Mouse (Mus musculus): ENCODE measurements at regions not wholly inside any gene's neighbourhood (a gene's known extent, or its start where the extent isn't known, plus 50 kb on each side); places are given as distances from the start of the nearest gene placed in this dataset.
"Not testable (repeated sequence)": the region's sequence is repeated elsewhere in the genome, so short reads cannot be mapped to it uniquely, and the experiment has no call there.

- not testable (repeated sequence) for ATAC-seq (replicated peaks; ENCODE audit: low read depth, poor library complexity, severe bottlenecking)
These were observed 199.4 kb upstream of the Cdk6 start for GRCm38 (mm10) chr5:3141841-3142240.

- peak; percentile 89 for ATAC-seq (replicated peaks; ENCODE audit: low read depth, poor library complexity, severe bottlenecking)
These were observed 194.6 kb upstream of the Cdk6 start for GRCm38 (mm10) chr5:3146544-3147295.

GRCm38 (mm10) chr5:3149886-3150285 is 191.4 kb upstream of the Cdk6 start:
- peak; percentile 23 for ATAC-seq (replicated peaks; ENCODE audit: low read depth, poor library complexity, severe bottlenecking)

GRCm38 (mm10) chr5:3150766-3151165 is 190.5 kb upstream of the Cdk6 start:
- not testable (repeated sequence) for ATAC-seq (replicated peaks; ENCODE audit: low read depth, poor library complexity, severe bottlenecking)

- ATAC-seq (replicated peaks; ENCODE audit: low read depth, poor library complexity, severe bottlenecking), result not testable (repeated sequence)
These were observed 189.6 kb upstream of the Cdk6 start for GRCm38 (mm10) chr5:3151534-3152148.

GRCm38 (mm10) chr5:3152149-3152865 is 189.0 kb upstream of the Cdk6 start:
- peak; percentile 92 for ATAC-seq (replicated peaks; ENCODE audit: low read depth, poor library complexity, severe bottlenecking)

GRCm38 (mm10) chr5:3165511-3165910 is 175.8 kb upstream of the Cdk6 start:
- ATAC-seq (replicated peaks; ENCODE audit: low read depth, poor library complexity, severe bottlenecking), result not testable (repeated sequence)

- not testable (repeated sequence) for ATAC-seq (replicated peaks; ENCODE audit: low read depth, poor library complexity, severe bottlenecking)
These were observed 174.8 kb upstream of the Cdk6 start for GRCm38 (mm10) chr5:3166496-3166895.

- not testable (repeated sequence) for ATAC-seq (replicated peaks; ENCODE audit: low read depth, poor library complexity, severe bottlenecking)
These were observed 147.7 kb upstream of the Cdk6 start for GRCm38 (mm10) chr5:3193592-3193991.

- peak; percentile 91 for ATAC-seq (replicated peaks; ENCODE audit: low read depth, poor library complexity, severe bottlenecking)
These were observed 143.1 kb upstream of the Cdk6 start for GRCm38 (mm10) chr5:3197952-3198841.

GRCm38 (mm10) chr5:3198869-3199550 is 142.3 kb upstream of the Cdk6 start:
- peak; percentile 23 for ATAC-seq (replicated peaks; ENCODE audit: low read depth, poor library complexity, severe bottlenecking)

GRCm38 (mm10) chr5:3206160-3206559 is 135.1 kb upstream of the Cdk6 start:
- not testable (repeated sequence) for ATAC-seq (replicated peaks; ENCODE audit: low read depth, poor library complexity, severe bottlenecking)

GRCm38 (mm10) chr5:3208293-3208692 is 133.0 kb upstream of the Cdk6 start:
- not testable (repeated sequence) for ATAC-seq (replicated peaks; ENCODE audit: low read depth, poor library complexity, severe bottlenecking)

GRCm38 (mm10) chr5:3211284-3211683 is 130.0 kb upstream of the Cdk6 start:
- no peak for ATAC-seq (replicated peaks; ENCODE audit: low read depth, poor library complexity, severe bottlenecking)

- 0 out of 2 replicates have a peak, but pooled peaks have one; percentile 36 for ATAC-seq (replicated peaks; ENCODE audit: low read depth, poor library complexity, severe bottlenecking)
These were observed 125.2 kb upstream of the Cdk6 start for GRCm38 (mm10) chr5:3216053-3216452.

- ATAC-seq (replicated peaks; ENCODE audit: low read depth, poor library complexity, severe bottlenecking), result no peak
These were observed 122.1 kb upstream of the Cdk6 start for GRCm38 (mm10) chr5:3219230-3219629.

GRCm38 (mm10) chr5:3219770-3220169 is 121.5 kb upstream of the Cdk6 start:
- ATAC-seq (replicated peaks; ENCODE audit: low read depth, poor library complexity, severe bottlenecking), result no peak

GRCm38 (mm10) chr5:3223819-3224218 is 117.5 kb upstream of the Cdk6 start:
- ATAC-seq (replicated peaks; ENCODE audit: low read depth, poor library complexity, severe bottlenecking), result peak; percentile 66; the same call in 1 of the 2 replicates

GRCm38 (mm10) chr5:3224392-3225054 is 116.8 kb upstream of the Cdk6 start:
- ATAC-seq (replicated peaks; ENCODE audit: low read depth, poor library complexity, severe bottlenecking), result not testable (repeated sequence)
